Mouse (Mus musculus): ENCODE measurements around the gene Ext2.

Gene Ext2

GRCm38 (mm10) chr2:93665472-93665871 lies 156.9 kb downstream of the Ext2 start:
- no peak for DNase-seq

GRCm38 (mm10) chr2:93662240-93662865 lies 160.0 kb downstream of the Ext2 start:
- no peak for DNase-seq

- DNase-seq, result no peak
Observed at GRCm38 (mm10) chr2:93661096-93661495, 161.3 kb downstream of the Ext2 start.

- DNase-seq, result no peak
Observed at GRCm38 (mm10) chr2:93659705-93660308, 162.6 kb downstream of the Ext2 start.

GRCm38 (mm10) chr2:93659004-93659403 lies 163.4 kb downstream of the Ext2 start:
- no peak for DNase-seq

GRCm38 (mm10) chr2:93654336-93655055 lies 167.9 kb downstream of the Ext2 start:
- no peak for DNase-seq

GRCm38 (mm10) chr2:93649243-93649870 lies 173.0 kb downstream of the Ext2 start:
- DNase-seq, result no peak

GRCm38 (mm10) chr2:93647924-93648575 lies 174.3 kb downstream of the Ext2 start:
- no peak for DNase-seq

GRCm38 (mm10) chr2:93647051-93647923 lies 175.1 kb downstream of the Ext2 start:
- DNase-seq, result no peak

GRCm38 (mm10) chr2:93645626-93646320 lies 176.6 kb downstream of the Ext2 start:
- no peak for DNase-seq

GRCm38 (mm10) chr2:93645197-93645596 lies 177.2 kb downstream of the Ext2 start:
- DNase-seq, result no peak

GRCm38 (mm10) chr2:93644731-93645130 lies 177.6 kb downstream of the Ext2 start:
- DNase-seq, result no peak

GRCm38 (mm10) chr2:93644234-93644633 lies 178.1 kb downstream of the Ext2 start:
- no peak for DNase-seq

- DNase-seq, result no peak
Observed at GRCm38 (mm10) chr2:93643403-93643780, 179.0 kb downstream of the Ext2 start.

- no peak for DNase-seq
Observed at GRCm38 (mm10) chr2:93634609-93635008, 187.8 kb downstream of the Ext2 start.

- no peak for DNase-seq
Observed at GRCm38 (mm10) chr2:93624665-93625408, 197.5 kb downstream of the Ext2 start.

- no peak for DNase-seq
Observed at GRCm38 (mm10) chr2:93619208-93619849, 203.0 kb downstream of the Ext2 start.

- no peak for DNase-seq
Observed at GRCm38 (mm10) chr2:93618447-93619199, 203.7 kb downstream of the Ext2 start.

Measured in right cerebral cortex, postnatal 4 days (tissue).